Mouse (Mus musculus): ENCODE results near the gene Tbx10. TPM values are rescaled to one million over a fixed set of nuclear protein-coding genes. Genes with fewer than 3 reads are reported as not detected.
"Not testable (repeated sequence)": the region's sequence is repeated elsewhere in the genome, so short reads cannot be mapped to it uniquely, and the experiment has no call there.

Tbx10 gene
- total RNA-seq, 2 experiments from 2014 or later: not detected

DNA sequence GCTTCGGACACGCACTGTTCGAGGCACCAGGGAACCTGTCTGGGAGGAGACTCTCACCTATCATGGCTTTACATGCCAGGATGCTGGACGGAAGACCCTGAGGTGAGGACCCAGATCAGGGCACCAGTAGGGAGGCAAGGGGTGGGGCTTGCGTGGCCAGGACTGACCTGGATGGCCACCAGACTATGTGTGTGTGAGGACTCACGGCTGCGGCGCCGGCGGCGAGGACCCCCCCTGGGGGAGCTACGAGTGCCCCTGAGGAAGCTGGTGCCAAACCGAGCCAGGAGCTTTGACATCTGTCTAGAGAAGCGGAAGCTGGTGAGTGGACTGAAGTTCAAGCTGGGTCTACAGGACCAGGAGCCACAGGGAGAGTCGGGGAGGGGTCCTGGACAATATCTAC is 11.8 kb downstream of the Tbx10 start:
- DNase-seq: no peak

DNA sequence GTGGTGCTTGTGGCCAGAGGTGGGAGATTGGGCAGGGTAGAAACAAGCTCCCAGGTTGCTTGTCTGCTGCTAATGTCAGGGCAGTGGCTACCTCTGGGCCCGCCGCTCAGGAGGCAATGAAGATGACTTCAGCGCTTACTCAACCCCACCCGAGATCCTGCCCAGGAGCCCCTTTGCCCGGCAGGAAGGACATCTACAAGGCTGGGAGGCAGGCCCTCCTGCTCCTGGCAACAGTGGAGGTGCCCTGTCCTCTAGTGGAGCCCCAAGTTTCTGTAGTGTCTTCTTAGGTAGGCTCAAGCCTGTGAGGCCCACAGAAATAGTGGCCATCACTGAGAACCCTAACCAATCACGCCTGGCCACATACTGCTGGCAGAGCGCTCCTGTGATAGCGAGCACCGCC is 12.5 kb downstream of the Tbx10 start:
- DNase-seq: no peak

DNA sequence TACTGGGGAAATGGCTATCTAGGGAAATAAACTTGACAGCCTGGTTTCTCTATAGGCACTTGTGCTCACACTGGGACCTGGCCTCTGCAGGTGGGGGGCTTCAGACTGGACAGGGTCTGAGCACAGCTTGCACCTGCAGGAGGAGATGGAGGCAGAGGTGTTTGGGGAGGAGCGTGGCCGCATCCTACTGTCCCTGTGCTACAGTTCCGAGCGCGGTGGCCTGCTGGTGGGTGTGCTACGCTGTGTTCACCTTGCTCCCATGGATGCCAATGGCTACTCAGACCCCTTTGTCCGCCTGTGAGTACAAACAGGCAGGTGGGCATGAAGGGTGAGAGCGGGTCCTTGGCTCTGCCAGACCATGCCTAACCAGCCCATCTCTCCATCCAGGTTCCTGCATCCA is 13.4 kb downstream of the Tbx10 start:
- no peak for DNase-seq

DNA sequence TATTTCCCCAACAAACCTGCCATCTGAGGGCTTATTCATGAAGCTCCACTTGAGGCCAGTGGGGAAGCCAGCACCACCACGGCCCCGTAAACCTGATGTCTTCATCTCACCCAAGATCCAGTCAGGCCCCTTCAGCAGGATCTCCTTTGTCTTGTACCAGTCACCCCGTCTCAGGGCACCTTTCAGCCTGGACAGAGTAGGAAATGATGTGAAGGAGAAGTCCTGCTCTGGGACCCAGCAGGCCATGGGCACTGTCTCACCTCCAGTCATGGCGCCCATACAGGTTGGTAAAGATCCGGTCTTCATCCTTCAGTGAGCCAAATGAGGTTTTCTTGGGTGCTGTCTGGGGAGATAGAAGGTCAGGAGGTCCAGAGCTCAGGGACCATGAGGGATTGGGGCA is 18.5 kb downstream of the Tbx10 start:
- no peak for DNase-seq

DNA sequence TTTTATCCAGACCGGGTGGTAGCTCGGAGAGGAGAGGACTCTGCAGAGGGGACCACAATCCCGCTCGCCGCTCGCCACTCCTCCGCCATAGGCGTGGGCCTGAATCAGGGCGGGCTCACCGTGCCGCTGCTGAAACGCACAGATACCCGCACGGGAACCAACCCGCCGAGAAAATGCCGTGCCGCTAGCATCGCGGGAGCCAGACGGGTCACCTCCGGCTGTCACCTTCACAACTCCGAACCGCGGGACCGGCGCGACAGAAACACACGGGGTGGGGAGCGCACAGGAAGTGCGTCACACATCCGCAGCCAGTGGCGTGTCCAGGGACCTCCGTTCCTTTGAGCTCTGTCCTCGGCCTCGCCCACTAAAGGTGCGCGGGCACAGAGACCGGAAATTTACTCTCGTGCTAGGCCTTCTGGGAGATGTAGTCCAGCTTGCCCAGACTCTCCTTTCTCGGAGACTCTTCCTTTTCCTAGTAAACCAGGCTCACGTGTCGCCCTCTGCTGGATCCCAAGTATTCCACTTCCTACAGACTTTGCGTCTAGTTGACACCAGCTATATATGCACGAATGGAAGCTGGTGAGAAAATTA is 20.0 kb downstream of the Tbx10 start, which contains the start of gene Ndufv1:
Ndufv1 (minus strand) TSS at position 375 of the 591 bp plus-strand sequence.
- DNase-seq: peak; percentile 96 to 97

DNA sequence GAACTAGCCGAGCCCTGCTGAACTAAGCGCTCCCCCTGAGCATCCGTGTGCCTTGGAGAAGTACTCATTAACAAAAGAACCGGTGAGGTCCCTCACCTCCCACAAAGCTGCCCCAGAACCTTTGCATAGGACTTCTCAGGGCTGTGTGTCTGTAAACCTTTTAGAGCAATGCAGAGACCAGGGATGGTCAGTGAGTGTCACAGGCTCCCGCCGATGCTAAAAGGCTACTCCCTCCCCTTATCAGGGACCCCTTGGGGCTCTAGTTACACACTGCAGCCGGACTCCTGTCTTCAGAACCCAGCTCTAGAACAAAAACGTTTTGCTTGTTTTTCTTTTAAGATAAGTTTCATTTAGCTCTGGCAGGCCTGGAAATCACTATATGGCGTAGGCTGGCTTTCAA is 20.5 kb downstream of the Tbx10 start:
- DNase-seq: no peak

DNA sequence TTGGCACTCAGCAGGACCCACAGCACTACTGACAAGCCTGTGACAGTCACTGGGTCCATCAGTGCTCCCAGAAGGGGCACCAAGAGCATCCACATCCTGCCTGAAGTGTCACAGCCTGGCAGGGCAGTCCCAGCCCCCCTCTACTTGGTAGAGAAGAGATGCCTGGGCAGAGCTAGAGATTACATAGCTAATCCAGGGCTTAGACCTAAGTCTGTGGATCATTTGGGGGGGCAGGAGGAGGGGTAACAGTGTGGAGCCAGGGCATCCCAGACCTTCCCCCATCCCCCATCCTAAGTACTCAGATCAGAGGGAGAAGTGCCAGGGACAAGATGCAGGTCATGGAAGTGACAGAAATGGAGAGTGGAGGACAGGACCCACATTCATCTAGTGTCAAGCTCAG is 22.2 kb downstream of the Tbx10 start:
- no peak for DNase-seq

DNA sequence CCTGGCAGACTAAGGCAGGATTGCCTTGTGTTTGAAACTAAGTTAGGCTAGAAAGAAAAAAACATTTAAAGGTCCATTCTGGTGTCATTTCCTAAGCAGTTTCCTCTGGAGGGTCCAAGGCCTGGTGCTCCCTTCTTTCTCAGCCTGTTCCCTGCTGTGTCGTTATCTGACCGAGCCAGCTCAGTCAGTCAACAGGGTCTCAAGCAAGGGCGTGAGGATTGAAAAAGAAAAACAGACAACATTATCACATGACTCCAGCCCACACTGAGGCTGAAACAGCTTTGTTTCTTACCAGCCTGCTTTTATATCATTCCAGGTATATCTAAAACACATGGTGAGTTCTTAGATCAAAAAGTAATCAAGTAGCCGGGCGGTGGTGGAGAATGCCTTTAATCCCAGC is 23.1 kb downstream of the Tbx10 start:
- no peak for DNase-seq

DNA sequence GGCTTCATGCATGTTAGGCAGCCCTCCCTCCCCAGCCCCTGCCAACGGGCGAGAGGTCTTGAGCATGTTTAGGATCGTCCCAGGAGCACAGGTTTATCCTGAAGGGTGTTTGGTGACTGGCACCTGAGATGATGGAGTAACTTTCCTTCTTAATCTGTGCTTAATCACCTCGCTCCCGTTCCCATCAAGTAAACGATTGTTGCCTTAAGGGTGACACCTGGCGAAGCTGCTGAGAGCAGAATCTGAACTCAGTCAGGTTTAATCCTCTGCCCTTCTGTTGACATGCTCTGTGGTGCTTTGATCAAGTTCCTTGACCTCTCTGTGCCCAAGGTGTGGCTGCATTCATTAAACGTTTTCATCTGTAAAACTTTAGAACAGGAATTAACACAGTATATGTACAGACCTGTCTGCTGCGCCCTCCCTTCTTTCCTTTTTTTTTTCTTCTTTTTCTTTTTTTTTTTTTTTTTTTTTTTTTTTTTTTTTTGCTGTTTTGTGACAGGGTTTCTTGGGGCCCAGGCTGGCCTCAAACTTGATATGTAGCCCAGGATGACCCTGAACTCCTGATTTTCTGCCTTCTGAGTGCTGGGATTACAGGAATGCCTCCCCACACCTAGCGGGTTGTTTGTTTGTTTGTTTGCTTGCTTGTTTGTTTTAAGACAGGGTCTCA is 25.5 kb downstream of the Tbx10 start:
- no peak for DNase-seq

DNA sequence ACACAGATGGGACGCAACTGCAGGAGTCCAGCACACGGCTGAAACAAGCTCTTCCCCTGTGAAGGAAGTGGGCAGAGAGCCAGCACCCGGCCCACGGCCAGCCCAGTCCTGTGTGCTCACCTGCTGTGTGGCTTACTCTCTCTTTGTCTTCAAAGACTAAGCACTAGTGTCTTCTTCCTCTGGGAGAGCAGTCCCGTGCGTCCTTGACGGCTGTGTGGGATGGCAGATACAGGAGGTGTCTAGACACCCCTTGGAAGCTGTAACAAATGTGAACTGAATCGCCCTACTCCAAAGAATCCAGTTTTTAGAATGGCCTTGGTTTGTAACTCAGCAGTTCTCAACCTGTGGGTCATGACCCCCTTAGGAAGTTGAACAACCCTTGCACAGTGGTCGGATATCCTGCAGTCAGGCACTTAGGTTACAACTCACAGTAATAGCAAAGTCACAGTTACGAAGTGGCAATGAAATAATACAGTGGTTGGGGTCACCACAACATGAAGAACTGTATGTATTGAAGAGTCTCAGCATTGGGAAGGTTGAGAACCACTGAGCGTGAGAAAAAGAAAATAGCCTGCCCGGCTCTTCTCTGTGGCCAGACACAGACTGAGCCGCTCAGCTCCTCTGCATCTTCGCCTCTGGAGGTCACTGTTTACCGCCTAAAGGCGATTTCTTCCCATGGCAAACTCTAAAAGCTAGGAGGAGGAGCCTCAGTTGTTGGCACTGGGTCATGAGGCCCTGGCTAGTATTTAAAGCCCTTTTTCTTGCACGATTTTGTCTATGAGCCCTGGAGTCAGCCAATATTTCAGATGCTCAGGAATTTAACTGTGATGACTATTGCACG is 26.4 kb downstream of the Tbx10 start:
- DNase-seq: peak; percentile 82 to 87

DNA sequence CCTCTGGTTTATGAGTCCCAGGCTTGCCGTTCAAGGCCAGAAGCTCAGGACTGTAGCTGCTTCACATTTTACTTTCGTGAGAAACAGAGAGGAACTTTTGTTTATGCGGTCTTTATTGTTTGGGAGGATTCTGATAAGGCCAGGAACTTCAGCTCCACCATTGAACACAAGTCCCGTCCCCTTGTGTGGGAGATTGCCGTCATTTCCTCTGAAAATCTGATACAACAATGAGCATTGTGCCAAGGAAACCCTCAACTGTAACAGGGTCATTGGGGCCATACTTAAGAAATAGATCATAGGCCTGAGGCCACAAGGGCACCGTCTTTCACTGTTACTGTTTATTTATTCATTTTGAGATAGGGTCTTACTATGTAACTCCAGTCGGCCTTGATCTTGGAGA is 30.6 kb downstream of the Tbx10 start:
- DNase-seq: no peak

DNA sequence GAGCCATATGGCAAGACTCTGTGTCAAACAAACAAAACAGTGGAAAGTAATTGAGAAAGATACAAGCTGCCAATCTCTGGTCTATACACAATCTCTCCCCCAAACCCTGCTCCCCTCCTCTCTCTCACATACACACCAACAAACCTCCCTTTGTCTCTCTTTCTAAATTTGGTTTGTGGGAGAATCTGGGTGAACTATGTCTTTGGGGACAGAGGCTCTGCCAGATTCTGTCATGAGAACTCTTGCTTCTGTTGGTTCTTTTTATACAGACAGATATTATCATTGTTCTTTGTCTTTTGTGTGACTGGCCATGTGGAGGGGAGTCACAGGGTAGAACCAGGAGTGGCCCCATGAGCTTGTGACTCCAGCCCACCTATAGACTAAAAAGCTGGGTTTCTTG is 35.0 kb downstream of the Tbx10 start:
- no peak for DNase-seq

DNA sequence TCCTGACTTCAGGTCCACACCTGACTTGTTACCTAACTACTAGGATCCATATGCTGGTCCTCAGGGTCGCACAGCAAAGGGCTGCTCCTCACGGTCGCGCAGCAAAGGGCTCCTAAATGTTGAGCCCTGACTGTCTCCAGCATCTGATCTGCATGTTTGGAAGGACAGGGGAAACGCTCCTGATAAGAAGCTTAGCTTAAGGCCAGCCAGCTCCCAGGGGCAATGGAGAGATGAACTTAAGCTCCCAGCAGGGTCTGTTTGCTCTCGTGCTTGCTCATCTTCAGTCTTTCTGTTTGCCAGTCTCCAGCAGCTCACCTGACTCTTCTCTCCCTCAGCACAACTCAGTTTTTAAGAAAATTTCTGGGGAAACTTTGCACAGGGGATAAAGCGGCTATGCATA is 40.1 kb downstream of the Tbx10 start:
- DNase-seq: no peak

DNA sequence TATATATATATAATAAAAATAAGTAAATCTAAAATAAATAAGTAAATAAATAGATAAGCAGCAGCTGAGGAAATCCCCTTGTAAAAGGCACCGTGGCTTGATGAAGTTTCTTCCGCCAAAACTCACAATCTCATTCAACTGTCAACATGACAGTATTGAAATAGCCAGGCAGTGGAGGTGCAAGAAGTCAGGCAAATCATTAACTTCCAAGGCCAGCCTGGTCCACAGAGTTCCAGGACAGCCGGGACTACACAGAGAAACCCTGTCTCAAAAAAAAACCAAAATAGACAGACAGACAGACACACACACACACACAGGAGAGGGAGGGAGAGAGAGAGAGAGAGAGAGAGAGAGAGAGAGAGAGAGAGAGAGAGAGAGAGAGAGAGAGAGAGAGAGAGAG is 40.7 kb downstream of the Tbx10 start:
- no peak for DNase-seq

DNA sequence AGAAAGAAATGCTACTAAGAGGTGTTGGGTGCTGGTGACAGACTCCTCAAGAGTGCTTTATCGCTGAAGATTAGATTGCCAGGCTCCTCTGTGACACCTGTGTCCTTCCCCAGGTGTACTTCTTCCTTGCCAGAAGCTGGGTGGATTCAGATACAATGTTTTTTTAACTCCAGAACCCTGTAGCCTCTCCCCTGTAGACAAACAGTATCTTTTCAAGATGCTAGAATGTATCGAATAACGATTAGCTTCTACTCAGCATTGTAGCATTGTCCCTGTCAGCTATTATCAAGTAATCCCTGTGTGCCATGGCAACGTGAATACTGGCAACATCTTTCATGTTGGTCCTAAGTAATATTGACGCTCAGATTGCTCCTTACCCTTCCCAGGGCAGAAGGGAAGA is 41.2 kb downstream of the Tbx10 start:
- DNase-seq: no peak

DNA sequence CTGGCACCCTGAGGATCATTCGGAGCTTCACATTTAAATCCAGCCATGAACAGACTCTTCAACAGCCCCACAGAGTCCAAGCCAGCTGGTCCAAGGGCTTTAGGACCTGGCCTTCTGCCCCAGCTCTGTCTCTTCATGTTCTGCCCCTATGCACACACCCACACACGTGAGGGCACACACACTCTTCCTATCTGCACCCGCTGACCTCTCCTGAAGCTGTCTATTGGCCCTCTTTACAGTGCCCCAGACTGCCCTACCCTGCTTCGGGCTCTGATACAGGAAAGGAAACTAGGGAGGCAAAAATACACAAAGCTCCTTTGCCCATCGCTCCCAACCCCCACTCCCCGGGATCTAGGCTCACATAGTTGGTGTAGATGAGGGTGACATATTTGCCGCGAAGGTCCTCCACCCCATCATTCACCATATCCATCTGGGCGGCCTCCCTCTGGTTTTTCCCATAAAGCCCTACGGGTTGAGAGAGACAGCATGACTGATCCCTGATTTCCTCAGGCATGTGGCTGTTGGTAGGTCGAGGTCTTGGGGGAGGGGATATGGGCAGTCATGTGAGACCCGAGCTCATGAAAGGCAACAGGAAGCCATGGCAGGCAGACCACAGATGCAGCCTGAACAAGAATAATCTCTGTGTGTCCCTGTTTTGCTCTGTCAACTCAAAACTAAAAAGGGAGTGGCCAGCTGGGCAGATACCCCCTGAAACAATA is 43.9 kb downstream of the Tbx10 start:
- no peak for DNase-seq

DNA sequence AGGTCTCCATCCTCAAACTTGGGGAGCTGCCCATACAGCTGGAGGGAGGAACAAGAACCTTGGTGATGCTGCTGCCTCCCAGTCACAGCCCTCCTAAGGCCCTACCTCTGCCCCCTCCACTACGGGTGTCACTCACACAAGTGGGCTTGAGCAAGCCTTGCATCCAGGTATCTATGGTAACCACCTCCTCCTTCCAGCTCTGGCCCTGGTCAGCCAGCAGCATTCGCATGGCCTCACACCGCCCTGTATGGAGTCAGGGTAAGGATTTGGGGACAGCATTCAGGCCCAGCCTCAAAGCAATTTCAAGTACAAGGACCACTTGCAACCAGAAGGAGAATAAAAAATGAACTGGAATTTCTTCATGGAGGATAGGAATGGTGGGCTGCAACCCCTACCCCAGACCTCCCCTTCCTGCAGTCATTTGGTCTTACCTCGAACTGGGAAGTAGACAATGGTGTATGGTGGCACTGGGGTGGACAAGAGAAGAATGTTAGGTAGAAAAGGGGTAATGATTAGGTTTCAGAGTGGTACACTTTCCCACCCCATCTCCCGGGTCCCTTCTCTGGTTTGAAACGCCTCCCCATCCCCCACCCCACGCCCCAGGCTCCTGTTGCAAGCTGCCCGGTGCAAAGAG is 44.7 kb downstream of the Tbx10 start:
- not testable (repeated sequence) for DNase-seq

DNA sequence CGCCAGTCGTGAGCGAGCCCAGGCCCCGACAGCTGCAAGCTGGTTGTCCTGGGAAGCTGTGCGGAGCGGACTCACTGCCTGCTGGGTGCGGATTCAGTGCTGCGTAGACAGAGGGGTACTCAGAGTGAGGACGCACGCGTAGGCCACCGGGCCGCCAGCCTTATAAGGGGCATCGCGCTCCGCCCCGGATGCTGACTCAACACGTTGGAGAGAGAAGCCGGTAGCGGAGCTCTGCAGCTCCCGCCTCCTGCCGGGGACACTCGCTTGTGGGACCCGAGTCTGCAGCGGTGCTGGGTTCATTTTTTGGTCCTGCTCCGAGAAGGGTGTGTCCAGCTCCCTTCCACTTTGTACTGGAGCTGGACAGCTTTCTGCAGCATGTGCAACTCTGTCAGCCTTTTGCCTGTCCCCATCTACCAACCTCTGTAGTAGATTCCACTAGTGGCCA is 45.3 kb downstream of the Tbx10 start, which contains the start of gene Gstp1:
Gstp1 (minus strand) TSS at position 198 of the 445 bp plus-strand sequence.
- DNase-seq: peak; percentile 94 to 95

DNA sequence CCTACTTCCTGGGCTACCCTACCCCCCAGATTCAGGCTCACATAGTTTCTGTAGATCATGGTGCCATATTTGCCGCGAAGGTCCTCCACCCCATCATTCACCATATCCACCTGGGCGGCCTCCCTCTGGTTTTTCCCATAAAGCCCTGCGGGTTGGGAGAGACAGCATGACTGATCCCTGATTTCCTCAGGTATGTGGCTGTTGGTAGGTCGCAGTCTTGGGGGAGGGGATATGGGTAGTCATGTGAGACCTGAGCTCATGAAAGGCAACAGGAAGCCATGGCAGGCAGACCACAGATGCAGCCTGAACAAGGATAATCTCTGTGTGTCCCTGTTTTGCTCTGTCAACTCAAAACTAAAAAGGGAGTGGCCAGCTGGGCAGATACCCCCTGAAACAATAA is 48.4 kb downstream of the Tbx10 start:
- DNase-seq: not testable (repeated sequence)

DNA sequence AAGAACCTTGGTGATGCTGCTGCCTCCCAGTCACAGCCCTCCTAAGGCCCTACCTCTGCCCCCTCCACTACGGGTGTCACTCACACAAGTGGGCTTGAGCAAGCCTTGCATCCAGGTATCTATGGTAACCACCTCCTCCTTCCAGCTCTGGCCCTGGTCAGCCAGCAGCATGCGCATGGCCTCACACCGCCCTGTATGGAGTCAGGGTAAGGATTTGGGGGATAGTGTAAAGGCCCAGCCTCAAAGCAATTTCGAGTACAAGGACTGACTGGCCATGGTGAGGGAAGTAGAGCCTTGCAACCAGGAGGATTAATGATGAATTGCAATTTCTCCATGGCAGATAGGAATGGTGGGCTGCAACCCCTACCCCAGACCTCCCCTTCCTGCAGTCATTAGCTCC is 48.9 kb downstream of the Tbx10 start:
- not testable (repeated sequence) for DNase-seq

DNA sequence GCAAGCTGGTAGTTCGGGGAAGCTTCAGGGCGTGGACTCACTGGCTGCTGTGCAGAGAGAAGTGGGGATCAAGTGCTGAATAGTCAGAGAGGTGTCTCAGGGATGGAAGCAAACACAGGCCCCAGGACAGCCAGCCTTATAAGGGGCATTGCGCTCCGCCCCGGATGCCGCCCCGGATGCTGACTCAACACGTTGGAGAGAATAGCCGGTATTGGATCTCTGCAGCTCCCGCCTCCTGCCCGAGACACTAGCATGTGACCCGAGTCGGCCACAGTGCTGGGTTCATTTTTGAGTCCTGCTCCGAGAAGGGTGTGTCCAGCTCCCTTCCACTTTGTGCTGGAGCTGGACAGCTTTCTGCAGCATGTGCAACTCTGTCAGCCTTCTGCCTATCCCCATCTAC is 49.6 kb downstream of the Tbx10 start:
- DNase-seq: peak in 1 of 2 experiments; percentile 36

DNA sequence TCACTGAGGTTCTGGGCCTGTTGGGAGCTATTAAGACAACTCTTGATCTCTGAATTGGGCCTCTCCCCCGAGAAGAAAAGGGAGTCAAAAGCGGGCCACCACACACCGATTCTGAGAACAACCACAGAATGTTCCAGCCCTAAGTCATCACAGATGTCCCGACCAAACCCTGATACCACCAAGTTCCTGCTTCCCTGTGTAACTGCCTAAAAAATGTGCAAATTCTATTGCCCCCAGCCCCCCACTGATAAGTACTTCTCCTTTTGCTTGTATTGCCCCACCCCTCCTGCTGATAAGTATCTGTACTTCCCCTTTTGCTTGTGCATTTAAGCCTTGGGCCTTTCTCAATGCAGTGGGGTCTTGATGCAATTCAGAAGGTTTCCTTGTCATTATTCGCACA is 51.6 kb downstream of the Tbx10 start:
- not testable (repeated sequence) for DNase-seq

Measured in adrenal gland, postnatal 36 days (tissue).